Mouse (Mus musculus): ENCODE results near the gene Gga3.

The Gga3 gene

DNA sequence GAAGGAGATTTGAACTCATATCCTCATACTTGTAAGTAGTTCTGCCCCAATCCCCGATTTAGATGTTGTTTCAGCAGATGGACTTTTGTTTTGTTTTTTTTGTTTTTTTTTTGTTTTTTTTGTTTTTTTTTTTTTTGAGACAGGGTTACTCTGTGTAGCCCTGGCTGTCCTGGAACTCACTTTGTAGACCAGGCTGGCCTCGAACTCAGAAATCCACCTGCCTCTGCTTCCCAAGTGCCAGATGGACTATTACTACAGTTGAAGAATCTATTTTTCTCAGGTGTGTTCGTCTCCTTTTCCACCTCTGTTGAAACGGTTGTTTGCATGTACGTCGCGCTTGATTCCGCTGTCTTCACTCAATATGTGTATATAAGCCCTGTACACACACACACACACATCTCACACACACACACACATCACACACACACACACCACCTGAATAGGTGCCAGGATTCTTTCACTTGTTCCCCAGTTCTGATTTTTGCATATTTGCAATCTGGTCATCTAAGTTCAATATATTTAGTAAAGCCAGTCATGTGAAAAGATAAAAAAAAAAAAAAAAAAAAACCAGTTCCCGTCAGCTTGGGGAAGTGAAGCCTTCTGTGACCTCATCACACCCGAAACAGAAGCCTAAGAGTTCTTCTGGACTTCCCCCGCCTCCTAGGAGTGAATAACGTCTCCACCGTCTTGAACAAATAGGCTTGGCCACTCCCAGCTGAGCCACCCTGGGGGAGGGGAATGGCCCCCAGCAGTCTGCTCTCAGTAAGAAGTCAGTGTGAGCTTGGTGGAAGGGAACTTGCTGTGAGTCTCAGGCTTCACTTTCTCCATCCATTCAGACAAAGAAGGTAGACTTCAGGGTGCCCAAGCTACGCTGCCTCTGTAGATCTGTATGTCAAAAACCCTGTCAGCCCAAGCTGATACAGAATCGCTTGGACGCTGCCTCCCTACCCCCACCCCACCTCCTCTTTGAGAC lies 27.0 kb upstream of the Gga3 start:
- no peak for DNase-seq

DNA sequence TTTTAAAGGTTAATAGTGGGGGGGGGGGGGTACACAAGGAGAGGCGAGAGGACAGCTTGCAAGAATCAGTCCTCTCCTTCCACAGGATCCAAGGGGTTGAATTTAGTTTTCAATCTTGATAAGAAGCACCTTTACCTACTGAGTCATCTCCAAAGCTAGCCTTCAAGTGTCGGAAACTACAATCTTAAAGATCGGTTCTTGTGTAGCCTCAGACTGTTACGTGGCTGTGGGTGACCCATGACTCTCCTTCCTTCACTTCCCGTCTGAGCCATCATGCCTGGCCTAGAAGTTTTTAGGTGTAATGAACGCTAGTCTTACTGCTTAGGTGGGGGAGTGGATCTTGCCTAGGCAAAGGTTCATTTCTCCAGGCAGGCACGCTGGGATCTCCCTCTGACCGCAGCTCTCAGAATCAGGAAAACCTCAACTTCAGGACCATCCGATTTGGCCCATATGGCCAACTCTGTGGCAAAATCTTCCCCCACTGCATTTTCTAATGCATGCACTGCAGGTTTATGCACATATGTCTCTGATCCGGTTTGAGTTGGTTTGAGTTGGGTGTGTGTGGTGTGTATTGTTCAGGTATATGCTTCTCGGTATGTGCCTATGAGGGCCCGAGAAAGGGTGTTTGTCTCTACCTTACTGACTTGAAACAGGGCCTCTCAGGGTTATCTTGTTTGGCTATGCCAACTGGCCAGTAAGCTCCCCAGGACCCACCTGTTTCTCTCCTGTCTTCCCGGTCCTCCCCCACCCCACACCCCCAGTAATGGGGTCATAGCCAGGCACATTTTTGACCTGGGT lies 26.1 kb upstream of the Gga3 start:
- no peak for DNase-seq

GRCm38 (mm10) chr11:115628465-115629101 lies 24.7 kb upstream of the Gga3 start:
- DNase-seq = no peak

DNA sequence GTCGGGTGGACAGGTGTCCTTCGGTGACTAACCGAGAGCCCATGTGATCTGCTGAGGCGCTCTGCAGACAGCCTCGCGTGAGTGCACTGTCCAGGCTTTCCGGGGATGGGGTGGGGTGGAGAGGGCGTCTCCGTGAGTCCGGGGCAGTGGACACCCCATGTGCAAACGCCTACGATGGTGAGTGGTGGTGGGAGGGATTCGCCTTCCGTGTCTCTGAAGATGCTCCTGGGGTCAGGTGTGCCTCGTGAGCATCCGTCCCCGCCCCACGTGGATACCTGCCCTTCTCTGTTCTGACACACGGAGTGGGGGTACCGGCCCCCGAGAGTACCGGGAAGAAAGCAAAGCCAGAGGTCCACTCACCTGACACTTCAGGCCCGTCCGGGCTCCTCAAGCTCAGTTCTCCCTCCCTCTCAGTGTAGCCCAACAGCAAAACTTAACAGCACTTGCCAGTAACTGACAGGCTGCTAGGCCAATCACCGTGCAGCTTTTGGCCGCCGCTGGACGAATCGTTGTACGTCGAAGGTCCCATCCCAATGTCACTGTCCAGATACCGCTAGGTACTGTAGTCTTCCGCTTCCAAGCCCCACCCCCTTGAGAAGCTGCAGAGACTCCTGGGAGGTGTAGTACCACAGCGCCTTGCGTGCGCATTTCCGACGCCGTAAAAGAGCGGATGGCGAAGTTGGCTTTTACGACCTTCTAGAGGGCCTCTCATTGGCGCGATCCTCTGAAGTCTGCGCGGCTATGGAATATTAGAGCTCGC lies 24.0 kb upstream of the Gga3 start, which contains the start of gene Slc25a19:
Gene Slc25a19, minus strand, starts transcription at position 591 of the 760 bp plus-strand sequence.
- peak; percentile 97 for DNase-seq

DNA sequence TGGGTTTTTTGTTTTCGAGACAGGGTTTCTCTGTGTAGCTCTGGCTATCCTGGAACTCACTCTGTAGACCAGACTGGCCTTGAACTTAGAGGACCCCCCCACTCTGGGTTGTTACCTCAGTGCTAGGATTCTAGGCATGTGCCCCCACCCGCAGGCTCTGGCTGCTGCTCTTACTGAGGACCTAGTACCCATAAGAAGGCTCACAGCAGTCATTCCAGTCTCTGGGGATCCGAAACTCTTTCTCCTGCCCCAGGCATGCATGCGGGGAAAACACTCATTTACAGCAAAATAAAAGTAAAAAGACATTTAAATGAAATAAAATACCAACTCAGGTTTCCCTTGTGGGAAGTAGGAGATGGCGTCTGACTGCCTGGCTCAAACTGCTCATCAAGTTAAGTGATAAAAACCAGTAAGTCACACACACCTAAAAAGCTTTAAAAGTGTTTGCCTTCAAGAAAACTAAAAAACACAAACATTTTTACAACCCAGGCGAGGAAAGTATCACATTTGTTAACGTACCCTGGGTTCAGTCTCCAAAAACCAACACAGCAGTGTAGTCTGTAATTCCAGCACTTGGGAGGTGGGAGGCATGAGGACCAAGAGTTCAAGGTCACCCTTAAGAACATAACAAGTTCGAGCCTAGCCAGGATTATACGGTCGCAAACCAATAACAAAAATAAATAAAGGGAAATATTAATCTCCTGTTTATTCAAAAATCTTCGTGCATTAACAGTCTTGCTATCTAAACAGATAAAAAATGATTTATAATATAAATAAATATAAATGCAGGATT lies 23.2 kb upstream of the Gga3 start:
- DNase-seq = no peak

GRCm38 (mm10) chr11:115625877-115626276 lies 22.0 kb upstream of the Gga3 start:
- no peak for DNase-seq

DNA sequence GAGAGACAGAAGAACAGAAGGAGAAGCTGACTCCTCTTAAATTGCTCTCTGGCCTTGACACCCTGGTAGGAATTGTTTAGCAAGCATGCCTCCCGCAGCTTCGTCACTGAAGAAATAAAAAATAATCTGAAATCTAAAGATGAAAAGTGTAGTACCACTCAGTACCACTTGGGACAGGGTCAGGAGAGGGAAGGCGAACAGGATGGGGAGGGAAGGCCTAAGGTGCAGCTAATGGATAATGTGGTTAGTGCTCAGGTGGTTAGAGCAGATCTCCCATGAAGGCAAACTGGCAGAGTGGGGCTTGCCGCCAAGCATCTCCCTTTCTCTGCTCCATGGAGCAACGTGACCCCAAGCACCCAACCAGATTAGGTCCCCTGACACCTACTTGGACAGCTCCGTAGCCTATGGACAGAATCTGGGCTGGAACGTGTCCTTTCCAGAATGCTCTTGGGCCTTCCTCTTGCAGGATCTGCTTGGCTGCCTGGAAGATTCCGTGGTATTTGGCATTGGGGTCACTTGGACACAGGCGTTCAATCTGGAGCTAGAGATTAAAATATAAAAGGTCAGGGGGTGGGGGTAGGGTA lies 19.7 kb upstream of the Gga3 start:
- DNase-seq = no peak

DNA sequence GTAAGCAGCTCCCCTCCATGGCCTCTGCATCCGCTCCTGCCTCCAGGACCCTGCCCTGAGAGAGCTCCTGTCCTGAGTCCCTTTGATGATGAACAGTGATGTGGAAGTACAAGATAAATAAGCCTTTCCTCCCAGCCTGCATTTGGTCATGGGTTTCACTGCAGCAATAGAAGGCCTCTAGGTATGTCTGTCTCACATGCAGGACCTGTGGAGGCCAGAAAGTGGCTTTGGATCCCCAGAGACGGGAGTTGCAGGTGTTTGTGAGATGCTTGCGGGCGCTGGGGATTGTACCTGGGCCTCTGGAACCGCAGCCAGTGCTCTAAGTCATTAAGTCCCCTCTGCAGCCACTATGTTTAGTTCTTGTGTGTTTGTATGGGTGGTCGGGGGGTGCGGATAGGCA lies 16.1 kb upstream of the Gga3 start:
- DNase-seq = no peak

DNA sequence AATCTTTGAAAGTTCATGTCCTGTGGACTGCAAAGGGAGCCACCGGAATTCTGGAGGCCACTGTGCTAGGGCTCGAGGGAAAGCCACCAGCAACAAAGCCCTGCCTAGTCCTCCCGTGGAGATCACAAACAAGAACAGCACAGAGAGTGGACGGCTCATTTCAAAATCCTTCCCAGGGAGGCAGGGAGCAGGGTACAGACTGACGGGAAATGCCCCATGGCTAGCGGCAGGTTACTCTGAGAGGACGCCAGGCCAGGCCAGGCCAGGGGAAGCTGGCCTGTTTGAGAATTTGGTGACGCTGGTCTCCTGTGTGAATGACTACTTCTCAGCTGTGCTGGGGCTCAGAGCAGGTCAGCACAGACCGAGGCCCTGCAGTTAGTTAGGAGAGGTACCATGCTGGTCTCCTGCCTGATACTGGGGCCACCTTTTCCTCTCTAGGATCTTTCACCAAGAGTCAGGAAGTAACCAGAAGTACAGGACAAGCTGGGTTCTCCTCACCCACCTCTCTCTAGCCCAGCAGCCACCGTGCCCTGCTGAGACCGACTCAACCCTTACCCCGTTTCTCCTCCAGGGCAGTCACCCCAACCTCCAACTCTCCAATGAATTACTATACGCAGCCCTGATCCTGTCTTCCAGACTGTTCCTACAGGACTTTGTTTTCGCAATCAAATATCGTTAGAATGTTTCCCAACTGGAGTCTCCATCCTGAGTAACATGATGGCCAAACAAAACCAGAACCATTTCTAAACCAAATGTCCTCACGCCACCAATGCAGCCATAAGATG lies 15.1 kb upstream of the Gga3 start:
- no peak for DNase-seq

- no peak for DNase-seq
Measured at GRCm38 (mm10) chr11:115618001-115618400, 14.2 kb upstream of the Gga3 start.

DNA sequence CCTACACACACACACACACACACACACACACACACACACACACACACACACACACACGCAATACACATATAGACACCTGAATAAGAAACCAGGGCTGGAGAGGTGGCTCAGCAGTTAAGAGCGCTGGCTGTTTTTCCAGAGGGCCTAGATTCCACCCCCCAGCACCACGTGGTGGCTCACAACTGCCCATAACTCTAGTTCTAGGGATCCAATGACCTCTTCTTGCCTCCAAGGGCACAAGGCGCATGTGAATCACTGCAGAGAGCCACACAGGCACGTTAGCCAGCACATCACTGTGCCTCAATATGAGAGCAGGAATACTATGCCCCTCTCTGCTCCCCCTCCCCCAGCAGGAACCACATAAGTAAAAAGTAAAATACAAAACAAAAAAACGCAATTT lies 13.0 kb upstream of the Gga3 start:
- DNase-seq = no peak

- DNase-seq = no peak
Measured at GRCm38 (mm10) chr11:115616371-115616770, 12.5 kb upstream of the Gga3 start.

GRCm38 (mm10) chr11:115615875-115616274 lies 12.0 kb upstream of the Gga3 start:
- DNase-seq = no peak

DNA sequence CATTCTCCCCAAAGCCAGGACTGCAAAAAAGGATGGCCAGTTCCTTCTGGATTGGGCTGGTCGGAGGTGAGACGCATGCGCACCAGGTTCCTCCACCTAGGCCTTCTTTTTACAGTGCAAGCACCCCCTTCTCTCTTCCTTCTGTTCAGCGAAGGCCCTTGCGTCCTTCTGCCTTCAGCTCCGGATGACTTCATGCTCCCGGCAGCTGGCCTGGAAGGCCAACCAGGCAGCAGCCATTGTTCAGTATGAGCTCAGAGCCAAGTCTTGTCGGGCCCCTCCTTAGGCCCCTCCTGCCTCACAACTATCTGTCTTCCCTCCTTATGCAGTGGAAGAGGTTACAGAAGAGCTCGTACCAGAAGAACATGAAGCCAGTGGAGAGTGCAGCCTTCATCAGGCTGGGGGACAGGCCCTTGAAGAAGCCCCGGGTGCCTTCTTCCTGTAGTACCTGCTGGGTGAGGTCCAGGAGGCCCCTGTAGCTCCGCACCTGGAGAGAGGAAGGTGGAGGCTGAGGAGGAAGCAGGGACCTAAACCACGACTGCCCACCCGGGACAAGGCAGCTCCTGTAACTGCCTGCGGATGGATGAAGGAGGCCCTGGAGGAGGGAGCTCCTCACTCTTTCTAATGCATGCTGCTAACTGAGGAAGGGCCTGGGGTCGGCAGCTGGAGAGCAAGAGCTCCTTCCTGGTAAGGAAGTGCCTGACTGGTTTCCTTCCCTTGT lies 11.4 kb upstream of the Gga3 start:
- DNase-seq = no peak

DNA sequence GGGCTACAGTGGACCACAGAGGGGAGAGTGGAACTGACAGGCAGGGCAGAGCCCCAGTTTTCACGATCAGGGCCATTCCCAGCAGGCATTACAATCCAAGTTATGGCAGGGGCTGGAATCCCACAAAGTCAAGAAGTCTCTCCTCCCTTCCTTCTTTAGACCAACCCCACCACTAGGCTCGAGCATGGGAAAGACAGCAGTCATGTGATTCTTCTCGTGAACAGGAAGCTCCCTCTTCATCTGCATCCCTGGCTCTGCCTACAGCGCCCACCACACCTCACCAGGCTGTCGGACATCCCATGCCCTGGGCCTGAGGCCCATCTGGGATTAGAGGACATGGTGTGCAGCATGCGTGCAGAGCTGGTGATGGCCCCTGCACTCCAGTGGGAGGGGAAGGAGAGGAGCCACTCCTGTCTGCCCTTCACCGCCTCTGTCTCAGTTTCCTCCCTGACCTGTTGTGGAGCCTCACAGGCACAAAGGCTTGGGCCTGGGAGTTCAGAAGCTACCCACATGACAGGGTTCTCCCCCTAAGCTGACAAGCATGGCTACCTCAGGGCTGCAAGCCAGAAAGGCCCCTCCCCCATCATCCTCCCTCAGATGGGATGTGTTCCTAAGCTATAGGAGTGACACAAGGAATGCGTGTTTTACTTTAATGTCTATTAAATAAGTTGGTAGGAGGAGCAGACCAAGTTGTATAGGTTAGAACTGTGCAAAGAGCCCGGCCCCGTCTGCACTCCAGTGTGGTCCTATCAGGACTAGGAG lies 10.7 kb upstream of the Gga3 start:
- DNase-seq = no peak

- no peak for DNase-seq
Measured at GRCm38 (mm10) chr11:115613138-115613945, 9.5 kb upstream of the Gga3 start.

DNA sequence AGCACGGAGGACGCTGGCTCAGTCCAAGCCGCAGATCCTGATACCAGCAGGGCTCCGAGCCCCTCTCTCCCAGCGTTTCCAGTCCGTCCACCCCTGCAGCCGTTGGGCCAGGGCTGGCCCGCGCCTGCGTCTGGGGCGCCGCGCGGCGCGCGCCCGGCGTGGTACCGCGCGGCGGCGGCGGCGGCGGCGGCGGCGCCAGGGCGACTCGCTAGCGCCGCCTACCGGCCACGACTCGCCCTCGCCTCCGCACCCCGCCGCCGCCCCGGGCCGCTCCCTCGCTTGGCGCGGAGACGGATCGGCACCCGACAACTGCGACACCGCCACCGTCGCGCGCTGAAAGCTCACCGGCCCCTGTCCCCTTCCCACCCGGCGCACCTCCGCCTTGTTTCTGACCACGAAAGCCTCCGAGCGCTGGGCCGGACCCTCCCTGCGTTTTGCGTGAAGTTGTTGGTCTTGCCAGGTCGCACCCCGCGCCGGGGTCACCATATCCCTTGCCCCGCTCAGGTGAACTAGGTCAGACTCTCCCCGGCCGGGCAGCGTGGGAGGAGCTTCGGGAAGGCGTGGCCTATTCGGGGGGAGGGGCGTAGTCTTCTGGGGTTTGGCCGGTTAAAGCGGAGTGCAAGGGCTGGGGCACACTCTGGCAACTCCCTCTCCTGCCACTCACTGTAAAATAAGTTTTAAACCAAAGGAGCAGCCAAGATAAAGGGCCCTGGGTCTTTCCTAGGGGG lies 8.7 kb upstream of the Gga3 start, which contains the start of gene Mif4gd:
Gene Mif4gd, minus strand, starts transcription at position 560 of the 728 bp plus-strand sequence.
- peak; percentile 74 for DNase-seq

All from right cerebral cortex, postnatal 4 days (tissue).